ENCODE assay signal across 9 mouse cellular contexts in the genomic region with DNA sequence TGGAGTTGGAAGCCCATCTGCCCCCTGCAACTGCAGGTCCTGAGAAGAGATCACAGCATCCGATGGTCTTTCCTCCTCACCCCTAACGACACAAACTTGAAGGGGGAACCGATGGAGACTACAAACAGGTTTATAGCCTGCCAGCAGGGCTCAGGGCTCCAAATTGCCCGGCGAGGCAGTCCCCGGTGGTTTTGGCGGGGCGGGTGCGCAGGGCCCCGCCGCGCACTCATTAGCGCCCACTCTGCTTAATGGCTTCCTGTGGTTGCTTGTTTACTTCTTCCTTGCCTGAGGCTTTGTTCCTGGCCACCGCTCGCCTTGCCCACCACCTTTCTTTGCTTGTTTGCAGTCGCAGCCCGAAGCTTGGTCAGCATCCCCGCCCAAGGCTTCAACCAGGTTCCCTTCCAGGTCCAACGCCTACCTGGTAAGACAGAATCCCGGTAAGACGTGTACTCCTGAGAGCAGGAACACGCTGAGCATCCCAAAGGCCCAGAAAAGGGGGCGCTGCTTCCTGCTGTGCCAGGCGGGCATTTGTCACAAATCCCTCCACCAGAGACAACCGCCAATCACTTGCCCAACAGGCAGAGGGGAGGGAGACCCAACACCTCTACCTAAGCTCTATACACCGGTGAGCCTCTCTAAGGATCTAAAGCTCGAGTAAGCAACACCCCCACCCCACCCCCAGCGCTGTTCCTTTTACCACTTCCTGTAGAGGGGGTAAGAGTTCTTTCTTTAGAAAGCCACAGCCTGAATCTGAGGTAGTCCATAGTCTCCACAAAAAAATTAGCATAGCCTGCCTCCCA. TPM values are rescaled to one million over a fixed set of nuclear protein-coding genes. Genes with fewer than 3 reads are reported as not detected.
DNase-seq lines count a peak whose midpoint lies in the region; ATAC-seq lines count a peak whose summit lies in the region.
"Had no signal": no experiment of that assay in that cellular context is flagged by ENCODE, and none has a peak within 500 bp of the region (broad histone marks: within the 10 kb centered on the region; RNA-seq: fewer than 3 reads in every experiment).

No protein-coding gene starts in this region.

- H3K9ac ChIP-seq in heart, embryonic 14.5 days (ENCODE audit: low read length), result no peak overlapping the region
- peak overlapping the region; percentile 48 for H3K9ac ChIP-seq in midbrain, embryonic 16.5 days (ENCODE audit: low read depth, low read length)

- no peaks in the 10 kb centered on the region for H3K9me3 ChIP-seq in heart, embryonic 14.5 days (ENCODE audit: control insufficient read depth, low read length)
- no peaks in the 10 kb centered on the region for H3K9me3 ChIP-seq in hindbrain, embryonic 10.5 days
- no peaks in the 10 kb centered on the region for H3K9me3 ChIP-seq in midbrain, embryonic 16.5 days (replicated peaks; ENCODE audit: control insufficient read depth, low read length, poor library complexity, severe bottlenecking)

- ATAC-seq in heart, embryonic 14.5 days (ENCODE audit: insufficient number of reproducible peaks, insufficient read depth, low FRiP score, low read depth), result no peak
- ATAC-seq in midbrain, embryonic 16.5 days, result peak; percentile 67

- H3K27ac ChIP-seq in heart, embryonic 14.5 days (replicated peaks in 1 of 2; ENCODE audit: control insufficient read depth in 1 of 2, insufficient read depth in 1 of 2, low read depth in 2 of 2, low read length in 2 of 2), result no peak overlapping the region
- H3K27ac ChIP-seq in hindbrain, embryonic 10.5 days, result no peak overlapping the region
- H3K27ac ChIP-seq in midbrain, embryonic 16.5 days (ENCODE audit: low read length), result peak overlapping the region; percentile 9; the same call in 1 of the 2 replicates

- peaks cover 48% of the 10 kb centered on the region for H3K27me3 ChIP-seq in heart, embryonic 14.5 days (ENCODE audit: control insufficient read depth, insufficient read depth, low read length)
- peaks cover 55% of the 10 kb centered on the region for H3K27me3 ChIP-seq in hindbrain, embryonic 10.5 days (ENCODE audit: insufficient read depth, poor library complexity, severe bottlenecking)
- H3K27me3 ChIP-seq in midbrain, embryonic 16.5 days (ENCODE audit: control insufficient read depth, insufficient read depth, low read depth, low read length), result peaks cover 7% of the 10 kb centered on the region

- no peaks in the 10 kb centered on the region for H3K36me3 ChIP-seq in heart, embryonic 14.5 days (ENCODE audit: control insufficient read depth, insufficient read depth, low read length)
- H3K36me3 ChIP-seq in hindbrain, embryonic 10.5 days, result no peaks in the 10 kb centered on the region
- H3K36me3 ChIP-seq in midbrain, embryonic 16.5 days (ENCODE audit: control insufficient read depth, insufficient read depth, low read length), result no peaks in the 10 kb centered on the region

- whole genome bisulfite sequencing in heart, embryonic 14.5 days, result 2% methylated on average over 28 of the region's 28 CpGs
- under 1% methylated on average over 28 of the region's 28 CpGs for WGBS in hindbrain, embryonic 10.5 days
- 1% methylated on average over 26 of the region's 28 CpGs for WGBS in midbrain, embryonic 16.5 days

- DNase-seq in heart, adult 11 months, result no peak
- peak; percentile 37 for DNase-seq in Muller cell, postnatal 12 days (ENCODE audit: inconsistent ontology term)
- no peak for DNase-seq in hindbrain, embryonic 10.5 days (ENCODE audit: low spot score)
- no peak for DNase-seq in frontal cortex, adult 2 months (ENCODE audit: extremely low spot score in 1 of 2, low spot score in 1 of 2)
- DNase-seq in layer of hippocampus, adult 9-11 months, result no peak
- DNase-seq in right cerebral cortex, postnatal 10 days (ENCODE audit: low spot score in 2 of 2), result no peak

- H3K4me1 ChIP-seq in heart, embryonic 14.5 days (ENCODE audit: control insufficient read depth in 2 of 2, insufficient read depth in 2 of 2, low read length in 2 of 2), result peaks cover 0 to 2% of the 10 kb centered on the region in 2 experiments; a peak in 1 of 4 replicates
- H3K4me1 ChIP-seq in hindbrain, embryonic 10.5 days (replicated peaks), result peaks cover 15% of the 10 kb centered on the region
- H3K4me1 ChIP-seq in midbrain, embryonic 16.5 days (ENCODE audit: control insufficient read depth, insufficient read depth, low read length), result peaks cover 6% of the 10 kb centered on the region; the same call in 1 of the 2 replicates

- peak overlapping the region; percentile 41 for H3K4me2 ChIP-seq in heart, embryonic 14.5 days (ENCODE audit: low read length)
- peak overlapping the region; percentile 57 for H3K4me2 ChIP-seq in midbrain, embryonic 16.5 days (ENCODE audit: low read length)

- peak overlapping the region in 1 of 2 experiments; percentile 25; a peak in 2 of 4 replicates for H3K4me3 ChIP-seq in heart, embryonic 14.5 days (ENCODE audit: control insufficient read depth in 1 of 2, insufficient read depth in 1 of 2, low read depth in 1 of 2, low read length in 2 of 2)
- H3K4me3 ChIP-seq in hindbrain, embryonic 10.5 days, result peak overlapping the region; percentile 38
- H3K4me3 ChIP-seq in midbrain, embryonic 16.5 days (ENCODE audit: low read depth, low read length), result peak overlapping the region; percentile 36

RNA-seq across cellular contexts. Expression of a gene that starts 33.4 kb away (rescaled TPM):
- polyA plus RNA-seq in heart, embryonic 14.5 days (2014; fragmentation: Nextera tagmentation; extraction: Ambion mirVana), result 1.6 and 2.5 TPM in 2 replicates
- polyA plus RNA-seq in hindbrain, embryonic 10.5 days (2016; fragmentation: Nextera tagmentation; extraction: Ambion mirVana), result 0.42 and 0.82 TPM in 2 replicates
- 0.53 and 0.88 TPM in 2 replicates for polyA plus RNA-seq in midbrain, embryonic 16.5 days (2015; fragmentation: Nextera tagmentation; extraction: Ambion mirVana)
- polyA plus RNA-seq in frontal cortex, adult 2 months (2012; rRNA removed), result 1.1 and 1.5 TPM in 2 replicates

RNA-seq across cellular contexts. Expression of a gene that starts 45.0 kb away (rescaled TPM):
- 0.28 and 0.38 TPM in 2 replicates for polyA plus RNA-seq in heart, embryonic 14.5 days (2014; fragmentation: Nextera tagmentation; extraction: Ambion mirVana)
- 0.54 and 1.2 TPM in 2 replicates for polyA plus RNA-seq in hindbrain, embryonic 10.5 days (2016; fragmentation: Nextera tagmentation; extraction: Ambion mirVana)
- polyA plus RNA-seq in midbrain, embryonic 16.5 days (2015; fragmentation: Nextera tagmentation; extraction: Ambion mirVana), result 0.44 and 0.45 TPM in 2 replicates
- 0.26 and 0.29 TPM in 2 replicates for polyA plus RNA-seq in frontal cortex, adult 2 months (2012; rRNA removed)
- polyA plus RNA-seq: C2C12 had no signal

RNA-seq across cellular contexts. Expression of a gene that starts 51.9 kb away (rescaled TPM):
- 0.08 TPM in 1 of 2 replicates, not detected in the other for polyA plus RNA-seq in heart, embryonic 14.5 days (2014; fragmentation: Nextera tagmentation; extraction: Ambion mirVana)
- polyA plus RNA-seq in hindbrain, embryonic 10.5 days (2016; fragmentation: Nextera tagmentation; extraction: Ambion mirVana), result 0.44 and 0.89 TPM in 2 replicates
- 16.5 and 17.8 TPM in 2 replicates for polyA plus RNA-seq in midbrain, embryonic 16.5 days (2015; fragmentation: Nextera tagmentation; extraction: Ambion mirVana)
- 23.2 and 27.8 TPM in 2 replicates for polyA plus RNA-seq in frontal cortex, adult 2 months (2012; rRNA removed)
